Mouse (Mus musculus) cortical plate, adult 2 months (tissue): Measurements from ENCODE around the gene Ccdc15. TPM values are rescaled to one million over a fixed set of nuclear protein-coding genes. Genes with fewer than 3 reads are reported as not detected.
A peak's percentile ranks its signal among the peaks of the same experiment; 100 is the strongest.

Source experiments
- H3K27ac ChIP-seq: fragments of 200-500 bp; 2 replicates; pipeline ENCODE4 v1.5.1; 2012; ENCODE audit warnings: low read length, control low read depth, inconsistent platforms; ENCODE audit not compliant: insufficient read depth
- H3K4me1 ChIP-seq: fragments of 200-500 bp; 2 replicates; pipeline ENCODE4 v1.6.1; 2011; ENCODE audit warnings: low read length; ENCODE audit not compliant: control insufficient read depth, insufficient read depth
- H3K4me3 ChIP-seq: fragments of 200-500 bp; 2 replicates; pipeline ENCODE4 v1.5.1; 2011; ENCODE audit warnings: mild to moderate bottlenecking, low read length, control low read depth; ENCODE audit not compliant: insufficient read depth
- CTCF ChIP-seq: fragments of 200-500 bp; IDR thresholded peaks from 2 replicates; pipeline ENCODE4 v1.5.1; 2011; ENCODE audit warnings: mild to moderate bottlenecking, control low read depth, low read length; ENCODE audit not compliant: insufficient read depth; ENCODE audit errors: extremely low read depth
- POLR2A ChIP-seq: fragments of 200-500 bp; IDR thresholded peaks from 2 replicates; pipeline ENCODE4 v1.6.1; 2011; ENCODE audit warnings: mild to moderate bottlenecking, low read length, control low read depth; ENCODE audit not compliant: insufficient read depth; ENCODE audit errors: extremely low read depth
- polyA plus RNA-seq: library from polyadenylated mRNA; depleted of rRNA; stranded (reverse); fragments of >200 nt; gene quantifications from 2 replicates; pipeline ENCODE4 v1.2.3, GENCODE M21; 2012

The Ccdc15 gene
- polyA plus RNA-seq, 1 experiment = 1.5 TPM

DNA sequence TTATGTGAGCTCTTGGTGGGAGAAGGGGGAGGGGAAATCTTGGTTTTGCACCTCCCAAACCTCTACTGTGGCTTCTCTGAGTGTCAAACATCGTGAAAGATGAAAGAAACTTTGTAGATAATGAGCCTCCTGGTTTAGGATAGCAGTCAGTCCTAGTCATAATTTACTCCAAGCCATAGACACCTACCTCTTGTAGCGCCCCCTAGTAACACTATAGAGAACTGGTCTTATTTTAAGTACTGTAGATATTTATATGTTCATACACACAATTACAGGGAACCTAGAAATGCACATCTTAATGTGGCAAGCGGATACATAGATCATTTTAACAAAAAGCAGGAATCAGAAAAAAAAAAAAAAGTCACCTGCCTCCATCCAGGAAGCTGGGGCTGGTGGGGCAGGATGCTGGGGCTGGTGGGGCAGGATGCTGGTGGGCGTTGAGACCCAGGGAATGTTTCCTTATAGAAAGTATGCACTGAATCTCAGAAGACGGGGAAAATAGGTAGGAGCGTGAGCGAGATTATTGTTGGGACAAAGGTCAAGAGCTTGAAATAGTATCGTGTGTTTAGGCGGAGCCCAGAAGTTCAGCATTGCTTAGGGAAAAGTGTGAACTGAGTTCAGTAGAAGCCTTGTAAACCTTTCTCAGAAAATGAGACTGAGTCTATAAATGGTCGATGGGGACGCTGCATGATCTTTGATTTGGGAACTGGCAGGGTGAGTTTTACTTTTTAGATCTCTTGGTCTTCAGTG is 20.0 kb upstream of the Ccdc15 start:
- Histone ChIP-seq H3K4me3 (peak overlapping the region; percentile 51), H3K27ac (peak overlapping the region; percentile 98), H3K4me1 (peaks cover 6% of the 10 kb centered on the region; the same call in 1 of the 2 replicates)
- TF ChIP-seq POLR2A (no peak), CTCF (no peak)

DNA sequence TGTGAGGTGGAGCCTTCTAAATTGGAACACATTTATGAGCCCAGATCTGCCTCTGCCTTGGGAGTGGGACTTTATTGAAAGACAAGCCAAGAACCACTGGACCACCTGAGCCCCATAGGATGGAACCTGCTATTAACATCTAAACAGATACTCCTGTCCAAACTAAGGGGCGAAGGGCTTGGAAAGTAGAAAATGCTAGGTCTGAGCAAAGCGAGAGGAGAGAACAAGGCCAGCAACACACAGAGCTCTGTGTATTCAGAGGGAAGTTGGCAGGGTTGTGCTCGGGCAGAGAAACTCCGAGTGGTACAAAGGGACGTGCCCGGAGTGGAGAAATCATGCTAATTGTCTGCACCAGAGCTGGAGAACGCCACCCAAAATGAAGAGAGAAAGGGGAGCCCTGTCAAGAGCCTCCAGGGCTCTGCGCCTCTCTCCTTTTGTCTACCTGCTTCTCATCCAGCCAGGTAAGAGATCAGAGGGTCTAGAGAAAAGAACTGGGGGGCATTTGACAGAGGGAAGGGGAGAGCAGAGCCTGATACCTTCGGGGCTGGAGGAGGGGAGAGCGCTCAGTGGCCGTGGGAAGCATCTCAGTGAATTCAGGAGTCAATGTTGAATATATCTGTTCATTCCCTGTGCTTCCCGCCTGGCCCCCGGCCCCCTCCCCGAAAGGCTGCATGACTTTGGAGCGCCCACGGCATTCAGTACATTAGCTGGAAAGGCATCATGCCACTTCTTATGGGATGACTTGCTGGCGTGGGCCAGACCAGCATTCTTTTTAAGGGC is 19.3 kb upstream of the Ccdc15 start, which contains the start of gene Hepacam:
TSS of gene Hepacam (plus strand) at position 51 of the 780 bp plus-strand sequence.
- H3K4me3 ChIP-seq = peak within 1 kb of the TSS; percentile 51
- peak; percentile 54; the same call in 1 of the 2 replicates for TF ChIP-seq POLR2A
- no peak for TF ChIP-seq CTCF
- H3K27ac ChIP-seq = peak within 1 kb of the TSS; percentile 98
- peaks cover 5% of the 10 kb centered on the region; the same call in 1 of the 2 replicates for H3K4me1 ChIP-seq

DNA sequence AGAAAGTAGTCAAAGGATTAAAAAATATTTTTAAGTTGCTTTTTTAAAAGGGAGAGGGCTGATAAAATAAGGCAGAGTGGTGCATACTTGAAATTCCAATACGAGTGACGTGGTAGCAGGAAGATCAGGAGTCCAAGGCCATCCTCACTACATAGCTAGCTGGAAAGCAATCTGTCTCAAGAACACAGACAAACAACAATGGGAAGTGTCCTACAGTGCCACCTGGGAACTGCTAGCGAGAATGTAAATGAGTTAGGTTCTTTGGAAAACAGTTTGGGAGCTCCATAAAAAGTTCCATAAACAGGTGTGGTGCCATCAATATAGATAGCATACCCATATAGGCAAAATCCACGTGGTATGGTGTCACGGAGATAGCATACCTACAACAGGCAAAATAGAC is 17.5 kb upstream of the Ccdc15 start:
- H3K27ac ChIP-seq = no peak overlapping the region
- peaks cover 5% of the 10 kb centered on the region; the same call in 1 of the 2 replicates for H3K4me1 ChIP-seq
- no peak overlapping the region for H3K4me3 ChIP-seq
- TF ChIP-seq POLR2A = no peak

DNA sequence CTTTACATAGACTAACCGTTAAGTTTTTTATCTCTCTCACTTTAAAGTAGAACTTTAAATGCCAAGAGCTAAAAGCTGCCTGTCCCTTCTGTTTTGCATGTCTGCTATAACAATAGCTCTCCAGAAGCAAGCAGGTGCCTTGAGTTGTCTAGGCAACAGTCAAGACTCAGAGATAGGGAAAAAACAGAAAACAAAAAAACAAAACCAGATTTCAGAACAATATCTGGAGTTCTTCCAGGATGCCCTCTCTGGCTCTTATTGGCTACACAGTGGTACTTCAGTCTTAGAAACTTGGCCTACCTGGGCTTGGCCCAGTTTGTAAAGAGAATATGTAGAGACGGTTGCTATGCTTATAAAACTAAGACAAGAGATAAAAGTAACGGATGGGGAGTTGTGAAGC is 16.2 kb upstream of the Ccdc15 start:
- TF ChIP-seq CTCF = no peak
- no peak for TF ChIP-seq POLR2A
- Histone ChIP-seq H3K4me3 (no peak overlapping the region), H3K27ac (no peak overlapping the region), H3K4me1 (peaks cover 8% of the 10 kb centered on the region)

DNA sequence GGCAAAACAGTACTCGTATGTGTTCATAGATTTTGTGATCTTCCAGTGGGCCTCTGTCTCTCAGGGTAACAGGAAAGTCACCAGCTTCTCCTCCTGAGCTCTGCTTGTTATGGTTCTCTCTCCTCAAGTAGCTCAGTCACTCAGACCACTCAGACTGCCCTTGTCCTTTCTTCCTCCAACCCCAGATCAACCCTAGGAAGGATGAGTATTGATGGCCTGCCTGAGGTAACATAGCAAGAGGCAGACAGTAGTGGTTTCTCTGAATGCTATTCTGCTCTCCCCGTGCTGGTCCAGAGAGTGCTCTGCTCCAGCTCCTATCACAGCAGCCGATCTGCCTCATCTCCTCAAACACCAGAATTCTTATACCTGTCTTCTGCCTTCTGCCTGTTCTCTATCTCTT is 15.3 kb upstream of the Ccdc15 start:
- peak overlapping the region; percentile 13; the same call in 1 of the 2 replicates for H3K27ac ChIP-seq
- H3K4me1 ChIP-seq = peaks cover 11% of the 10 kb centered on the region
- H3K4me3 ChIP-seq = no peak overlapping the region
- no peak for TF ChIP-seq POLR2A
- TF ChIP-seq CTCF = no peak

DNA sequence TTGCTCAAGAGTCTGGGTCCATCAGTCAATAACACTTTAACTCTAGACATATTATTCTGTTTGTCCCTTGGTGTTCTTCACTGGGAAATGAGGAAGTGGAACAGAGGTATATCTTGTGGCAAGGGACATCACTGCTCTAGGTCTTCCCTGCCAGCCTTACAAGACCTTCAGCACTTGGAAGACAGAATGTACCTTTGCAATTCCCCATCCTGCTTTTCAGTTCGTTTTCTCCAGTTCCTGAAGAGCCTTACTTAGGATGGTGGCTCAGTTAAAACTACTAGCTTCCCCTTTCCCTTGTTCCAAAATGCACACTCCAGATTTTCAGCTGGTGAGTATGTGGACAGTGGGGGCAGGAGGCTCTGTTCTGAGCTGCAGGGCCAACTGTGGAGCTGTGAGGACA is 14.6 kb upstream of the Ccdc15 start:
- H3K27ac ChIP-seq = no peak overlapping the region
- no peak overlapping the region for H3K4me3 ChIP-seq
- H3K4me1 ChIP-seq = peaks cover 13% of the 10 kb centered on the region
- TF ChIP-seq CTCF (no peak), POLR2A (no peak)

DNA sequence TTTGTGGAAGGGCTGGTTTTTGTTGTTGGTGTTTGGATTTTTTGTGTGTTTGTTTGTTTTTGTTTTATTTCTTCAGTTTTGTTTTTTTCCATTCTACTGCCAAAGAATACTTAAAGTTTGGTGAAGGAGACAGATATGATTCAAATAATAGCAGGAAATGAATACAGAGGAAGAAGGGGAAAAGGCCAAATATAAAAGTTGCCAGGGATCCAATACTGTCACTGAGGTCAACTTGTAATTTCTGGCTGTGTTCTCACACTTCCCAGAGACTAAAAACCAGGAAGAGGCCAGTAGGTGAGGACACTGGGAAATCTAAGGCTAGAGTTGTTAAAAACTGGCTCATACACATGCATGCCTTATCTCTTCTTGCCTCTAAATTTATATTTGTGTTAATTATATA is 13.9 kb upstream of the Ccdc15 start:
- peaks cover 13% of the 10 kb centered on the region for H3K4me1 ChIP-seq
- TF ChIP-seq CTCF (no peak), POLR2A (no peak)
- no peak overlapping the region for H3K27ac ChIP-seq
- H3K4me3 ChIP-seq = no peak overlapping the region

DNA sequence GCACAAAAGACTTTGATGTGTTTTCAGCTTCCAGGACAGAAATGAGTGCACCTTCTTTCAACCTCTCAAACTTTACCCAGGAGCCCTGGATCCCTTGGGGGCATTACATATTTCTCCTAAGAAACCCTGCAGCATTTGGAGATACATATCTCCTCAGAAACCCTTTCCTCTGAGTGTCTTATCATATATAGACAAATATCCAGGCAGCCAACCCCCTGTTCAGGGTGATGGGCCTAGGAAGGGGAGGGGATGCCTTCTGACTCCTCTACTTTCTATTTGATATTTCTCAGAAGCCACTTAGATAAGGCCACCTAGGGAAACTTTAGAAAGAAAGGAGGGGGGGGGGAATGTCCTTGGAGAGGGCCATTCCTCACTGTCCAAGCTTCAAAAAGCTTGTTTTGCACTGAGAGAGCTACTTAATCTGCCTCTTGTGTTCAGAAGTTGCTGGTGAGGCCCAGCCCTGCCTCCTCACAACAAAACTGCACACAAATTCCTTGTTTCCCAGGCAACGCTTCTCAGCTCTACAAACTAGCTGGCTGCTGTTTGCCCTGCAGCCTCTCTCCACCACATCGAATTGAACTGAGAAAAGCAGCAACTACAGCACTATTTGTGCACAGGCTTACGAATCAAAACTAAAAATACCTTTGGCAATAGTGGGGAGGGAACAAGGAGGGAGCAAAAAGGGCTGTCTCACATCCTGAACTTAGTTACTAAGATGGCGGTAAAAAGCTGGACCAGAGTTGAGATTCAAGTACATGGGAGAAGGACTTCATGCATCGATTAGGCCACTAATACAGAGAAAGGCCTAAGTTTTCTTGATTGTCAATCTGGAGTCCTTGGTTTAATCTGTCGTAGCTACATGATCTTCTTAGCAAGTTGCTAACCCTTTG is 11.3 kb upstream of the Ccdc15 start:
- Histone ChIP-seq H3K4me3 (no peak overlapping the region), H3K4me1 (peaks cover 12% of the 10 kb centered on the region), H3K27ac (peak overlapping the region; percentile 88)
- TF ChIP-seq CTCF (no peak), POLR2A (no peak)

DNA sequence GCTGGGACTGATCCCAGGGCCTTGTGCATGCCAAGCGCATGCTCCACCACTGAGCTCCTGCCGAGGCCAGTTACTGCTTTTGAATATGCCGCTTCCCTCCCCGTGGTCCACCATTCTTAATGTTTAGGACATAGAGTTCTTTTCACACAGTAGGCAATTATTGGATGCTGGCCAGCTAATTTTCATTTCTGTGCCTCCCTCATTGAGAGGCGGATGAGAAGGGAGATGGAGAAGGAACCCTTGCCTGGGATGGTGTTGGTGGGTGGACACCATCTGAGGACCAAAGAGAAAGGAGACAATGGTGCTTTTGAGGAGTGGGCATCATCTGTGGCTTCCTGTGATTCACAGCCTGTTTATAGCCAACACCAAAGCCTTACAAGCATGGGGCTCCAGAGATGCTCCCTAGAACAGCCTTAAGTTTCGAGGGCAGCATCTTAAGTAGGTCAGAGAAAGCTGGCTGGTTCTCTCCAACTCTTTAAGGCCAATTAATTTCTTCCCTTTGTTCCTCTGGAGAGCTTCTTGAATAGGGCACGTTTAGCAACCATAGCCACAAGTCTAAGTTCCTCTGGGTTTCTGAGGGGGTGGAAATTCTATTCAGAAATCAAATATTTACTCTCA is 10.6 kb upstream of the Ccdc15 start:
- TF ChIP-seq POLR2A (no peak), CTCF (no peak)

More for the DNA sequence above, 10.6 kb upstream of the Ccdc15 start:
- Histone ChIP-seq H3K4me3 (no peak overlapping the region), H3K27ac (peak overlapping the region; percentile 88), H3K4me1 (peaks cover 12% of the 10 kb centered on the region)
